Mouse (Mus musculus) brain, embryonic 14.5 days (tissue): ENCODE measurements around the gene Snd1. TPM values are rescaled to one million over a fixed set of nuclear protein-coding genes. Genes with fewer than 3 reads are reported as not detected.

Experiments used
- DNase-seq: peaks from one replicate; pipeline ENCODE4 v3.0.0-alpha.2; 2011; ENCODE audit warnings: low read depth
- CTCF ChIP-seq: fragments of 200-500 bp; IDR thresholded peaks from 2 replicates; pipeline ENCODE4 v1.5.1; 2012; ENCODE audit warnings: inconsistent platforms, mild to moderate bottlenecking, moderate library complexity, borderline replicate concordance; ENCODE audit not compliant: insufficient read depth, insufficient read length; ENCODE audit errors: extremely low read depth
- POLR2A ChIP-seq: fragments of 200-500 bp; IDR thresholded peaks from 2 replicates; pipeline ENCODE4 v1.6.1; 2012; ENCODE audit warnings: mild to moderate bottlenecking, inconsistent platforms, borderline replicate concordance; ENCODE audit not compliant: poor library complexity, insufficient read depth, insufficient read length, severe bottlenecking; ENCODE audit errors: extremely low read depth
- polyA plus RNA-seq: library from polyadenylated mRNA; depleted of rRNA; stranded (reverse); fragments of >200 nt; gene quantifications from 2 replicates; pipeline ENCODE4 v1.2.3, GENCODE M21; 2012

The Snd1 gene
- polyA plus RNA-seq, 1 experiment = 73.1 TPM

DNA sequence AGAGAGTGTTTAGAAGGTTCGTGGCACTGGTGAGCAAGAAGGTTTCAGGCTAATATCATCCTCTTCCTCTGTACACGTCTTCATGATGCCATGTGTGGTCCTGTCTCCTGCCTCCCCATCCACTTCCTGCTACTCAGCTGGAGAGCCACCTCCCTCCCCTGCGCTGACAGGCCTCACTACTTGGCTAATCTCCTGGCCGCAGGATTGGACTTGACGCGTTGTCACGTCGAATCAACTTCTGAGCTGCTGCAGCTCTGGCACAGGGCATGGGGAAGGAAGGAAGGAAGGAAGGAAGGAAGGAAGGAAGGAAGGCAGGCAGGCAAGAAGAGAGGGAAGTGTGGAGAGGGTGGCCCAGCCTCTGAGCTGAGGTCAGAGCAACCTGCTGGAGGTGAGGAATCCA lies 404.4 kb downstream of the Snd1 start:
- TF ChIP-seq POLR2A (no peak), CTCF (no peak)
- DNase-seq = no peak

DNA sequence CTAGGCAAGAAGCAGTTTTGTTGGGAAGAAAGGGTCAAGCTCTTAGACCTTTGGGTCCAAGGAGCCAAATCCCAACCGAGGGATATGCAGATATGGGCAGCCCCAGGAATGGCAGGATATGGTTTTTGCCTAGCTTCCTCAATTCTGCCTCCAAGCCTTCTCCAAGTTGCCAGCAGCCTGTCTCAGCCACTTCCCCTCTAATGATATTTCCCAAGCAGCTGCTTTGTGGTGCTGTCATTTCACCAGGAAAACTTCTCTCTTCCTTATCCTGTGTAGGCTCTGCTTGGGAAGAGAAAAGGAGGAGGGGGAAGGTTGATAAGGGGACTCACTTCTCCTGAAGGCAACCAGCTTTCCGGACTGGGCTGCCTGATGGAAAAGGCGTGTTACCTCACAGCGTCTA lies 406.0 kb downstream of the Snd1 start:
- no peak for DNase-seq
- TF ChIP-seq CTCF (no peak), POLR2A (no peak)

DNA sequence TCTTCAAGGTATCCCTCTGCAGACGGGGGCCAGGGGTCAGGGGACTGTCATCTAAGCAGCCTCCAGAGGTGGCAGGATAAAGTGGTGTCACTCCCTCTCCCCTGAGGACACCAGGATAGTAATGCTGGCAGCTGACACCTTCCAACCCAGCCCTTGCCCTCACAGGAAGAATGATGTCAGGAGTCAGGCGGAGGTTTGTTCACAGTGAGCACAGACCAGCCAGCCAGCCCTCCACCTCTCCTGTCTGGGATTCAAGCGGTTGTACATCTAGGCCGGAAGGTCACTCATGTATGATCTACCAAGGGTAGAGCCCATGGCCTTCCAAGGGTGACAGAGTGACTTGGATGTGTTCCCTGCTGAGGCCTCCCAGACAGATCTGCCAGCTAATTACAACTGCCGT lies 408.6 kb downstream of the Snd1 start:
- DNase-seq = no peak
- TF ChIP-seq POLR2A = no peak
- no peak for TF ChIP-seq CTCF

DNA sequence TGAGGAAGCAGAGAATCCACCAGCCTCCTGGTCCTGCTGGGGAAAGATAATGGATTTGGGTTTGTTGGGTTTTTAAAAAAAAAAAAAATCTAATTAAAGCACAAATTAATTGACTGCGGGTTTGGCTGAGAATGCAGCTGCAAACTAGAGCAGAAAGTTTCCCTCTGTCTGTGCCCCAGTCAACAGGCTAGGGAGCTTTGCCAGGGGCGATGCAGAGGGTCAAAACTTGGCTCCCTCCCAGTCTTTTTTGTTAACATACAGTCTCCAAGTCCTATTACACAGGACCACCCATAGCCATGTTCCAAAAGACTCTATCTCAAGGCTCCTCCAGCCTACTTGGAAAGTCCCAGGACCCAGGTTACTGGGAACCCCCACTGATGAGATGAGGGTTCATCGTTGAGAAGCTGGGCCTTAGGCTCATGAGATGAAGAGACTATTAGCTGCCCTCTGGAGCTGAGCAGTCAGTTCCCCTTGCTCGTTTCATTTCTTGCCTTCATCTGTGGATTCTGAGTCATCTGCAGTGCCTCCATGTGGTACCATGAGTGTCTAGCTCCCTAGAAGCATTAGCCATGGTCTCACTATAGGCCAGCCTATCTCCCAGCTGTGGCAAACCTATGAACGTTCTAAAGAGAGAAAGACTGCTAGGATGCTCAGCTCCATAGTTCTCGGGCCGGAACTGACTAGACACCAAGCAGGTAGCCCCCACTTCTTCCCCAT lies 411.9 kb downstream of the Snd1 start:
- DNase-seq = peak; percentile 50
- no peak for TF ChIP-seq POLR2A

DNA sequence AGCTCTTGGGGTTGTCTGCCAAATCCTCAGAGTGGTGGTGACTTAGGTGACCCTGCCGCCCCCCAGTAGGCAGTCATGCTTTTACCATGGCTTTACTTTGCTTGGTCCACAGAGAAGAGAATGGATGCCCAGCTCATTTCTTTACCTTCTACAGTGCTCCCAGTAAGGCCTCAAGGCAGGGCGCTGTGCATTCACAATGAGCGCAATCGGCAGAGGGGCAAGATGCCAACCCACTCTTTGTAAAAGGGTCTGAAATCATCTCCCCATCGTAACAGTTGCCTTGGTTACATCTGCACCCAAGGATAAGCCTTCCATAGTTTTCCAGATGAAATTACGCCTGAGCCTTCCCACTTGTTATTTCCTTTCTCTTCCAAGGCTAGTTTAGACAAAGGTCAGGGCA lies 415.5 kb downstream of the Snd1 start:
- TF ChIP-seq CTCF = no peak
- TF ChIP-seq POLR2A = no peak
- peak; percentile 88 for DNase-seq

DNA sequence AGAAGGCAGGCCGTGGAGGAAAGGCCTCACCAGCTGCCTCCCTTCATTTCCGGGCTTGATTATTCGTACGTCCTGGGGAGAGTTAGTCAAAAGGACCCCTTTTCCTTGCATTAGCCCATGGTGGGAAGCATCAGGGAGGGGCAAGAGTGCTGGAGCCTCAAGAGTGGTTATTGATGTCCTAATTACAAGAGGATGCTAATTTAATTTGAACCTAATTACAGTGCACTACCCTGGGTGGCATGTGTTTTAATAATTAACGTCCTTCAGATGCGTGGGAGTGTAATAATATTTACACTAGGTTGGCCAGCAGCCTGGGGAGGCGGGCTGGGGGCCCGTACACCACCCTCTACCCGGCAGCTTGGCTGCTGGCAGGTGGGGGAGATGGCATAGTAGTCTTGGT lies 416.5 kb downstream of the Snd1 start:
- no peak for TF ChIP-seq CTCF
- no peak for TF ChIP-seq POLR2A
- peak; percentile 78 for DNase-seq

DNA sequence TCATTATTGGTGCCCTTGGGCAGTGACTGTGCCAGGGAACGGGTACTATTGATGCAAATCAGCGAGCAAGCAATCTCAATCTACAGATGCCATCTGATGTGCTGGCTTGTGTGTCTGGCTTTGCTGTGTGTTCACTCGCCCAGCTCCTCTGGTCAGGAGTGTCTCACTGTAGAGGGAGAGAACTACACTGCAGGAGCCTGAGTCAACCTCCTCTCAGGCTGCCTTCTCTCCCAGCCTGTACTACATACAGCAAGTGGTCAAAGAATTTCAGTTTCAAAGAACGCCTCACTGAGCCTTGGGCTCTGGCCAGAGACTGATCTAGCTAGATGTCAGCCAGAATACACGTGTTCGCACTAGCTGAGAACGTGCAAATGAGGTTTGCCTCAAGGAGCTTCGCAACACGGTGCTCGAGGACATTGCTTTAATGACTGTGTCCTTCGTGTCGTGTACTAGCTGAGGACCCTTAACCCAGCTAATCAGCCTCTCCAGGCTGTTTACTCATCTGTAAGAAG lies 420.1 kb downstream of the Snd1 start:
- TF ChIP-seq POLR2A (no peak), CTCF (no peak)
- DNase-seq = peak; percentile 72

DNA sequence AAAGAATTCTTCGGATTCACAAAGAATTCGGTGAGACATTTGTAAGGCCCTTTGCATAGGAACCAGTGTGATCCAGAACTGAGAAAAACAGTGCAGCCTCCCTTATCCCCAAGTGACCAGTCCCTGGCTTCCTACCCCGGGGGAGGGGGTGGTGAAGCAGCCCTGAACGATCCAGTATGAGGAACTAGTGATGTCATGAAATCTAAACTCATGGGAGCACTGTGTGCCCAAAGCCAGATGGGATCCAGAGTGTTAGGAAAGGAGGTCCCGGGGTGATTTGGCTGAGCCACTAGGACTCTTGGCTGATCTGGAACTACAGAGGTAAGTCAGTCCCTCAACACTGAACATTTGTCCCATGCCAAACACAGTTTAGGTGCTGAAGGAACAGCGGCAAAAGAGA lies 420.8 kb downstream of the Snd1 start:
- no peak for TF ChIP-seq CTCF
- TF ChIP-seq POLR2A = no peak
- no peak for DNase-seq

DNA sequence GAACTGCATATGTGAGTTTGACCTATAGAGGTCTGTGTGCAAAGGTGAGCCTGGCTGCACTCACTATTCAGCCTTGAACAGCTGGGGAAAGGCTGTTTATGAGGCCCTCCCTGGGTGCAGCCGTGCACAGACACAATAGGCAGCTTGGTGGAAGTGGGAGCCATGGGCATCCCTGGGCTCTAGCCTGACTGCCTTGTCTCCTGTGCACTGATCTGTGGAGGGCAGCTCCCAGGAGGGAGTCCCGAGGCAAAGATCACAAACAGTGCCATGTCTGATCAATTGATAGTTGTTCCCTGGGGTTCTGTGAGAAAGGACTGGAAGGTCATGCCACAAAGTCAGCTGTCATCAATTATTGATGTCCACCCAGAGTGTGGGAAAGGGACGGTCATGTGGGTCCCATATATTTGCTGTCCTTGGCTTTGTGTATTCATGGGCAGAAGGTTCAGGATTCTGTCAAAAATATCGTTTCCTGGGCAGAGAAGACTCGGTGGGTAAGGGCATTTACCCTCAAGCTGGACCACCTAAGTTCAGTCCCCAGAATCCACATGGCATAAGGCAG lies 421.9 kb downstream of the Snd1 start:
- TF ChIP-seq POLR2A (no peak), CTCF (no peak)

DNA sequence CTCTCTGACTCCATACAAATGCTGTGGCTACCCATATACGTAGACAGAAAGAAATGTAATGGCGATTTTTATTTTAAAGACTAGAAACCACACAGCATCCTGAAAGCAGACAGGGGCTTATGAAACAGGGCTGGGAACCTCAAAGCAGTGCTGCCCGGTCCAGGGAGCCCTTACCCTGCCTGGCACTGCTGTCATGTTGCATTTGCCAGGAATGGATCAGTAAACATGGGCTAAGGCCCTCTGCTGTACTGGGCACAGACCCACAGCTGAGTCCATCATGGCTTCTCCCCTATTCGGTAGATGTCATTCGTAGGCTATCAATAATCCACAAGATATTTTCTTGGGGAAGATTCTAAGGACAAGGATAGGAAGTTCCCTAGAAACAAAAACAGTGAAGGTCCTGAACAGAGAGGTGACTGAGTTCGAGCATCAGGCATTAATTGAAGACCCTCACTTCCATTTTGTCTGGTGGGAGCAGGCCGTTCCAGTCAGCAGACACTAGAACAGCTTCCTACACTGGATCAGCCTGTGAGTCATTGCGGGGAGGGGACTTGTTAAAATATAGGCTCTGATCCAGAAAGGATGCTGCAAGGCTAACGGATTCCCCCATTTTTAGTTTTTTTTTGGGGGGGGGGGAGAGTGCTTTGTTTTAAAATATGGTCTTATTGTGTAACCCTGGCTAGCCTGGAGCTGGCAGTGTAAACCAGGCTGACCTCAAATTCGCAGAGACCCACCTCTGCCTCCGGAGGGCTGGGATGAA lies 422.6 kb downstream of the Snd1 start:
- TF ChIP-seq CTCF (no peak), POLR2A (no peak)
- DNase-seq = no peak

More for the DNA sequence above, 421.9 kb downstream of the Snd1 start:
- no peak for DNase-seq

DNA sequence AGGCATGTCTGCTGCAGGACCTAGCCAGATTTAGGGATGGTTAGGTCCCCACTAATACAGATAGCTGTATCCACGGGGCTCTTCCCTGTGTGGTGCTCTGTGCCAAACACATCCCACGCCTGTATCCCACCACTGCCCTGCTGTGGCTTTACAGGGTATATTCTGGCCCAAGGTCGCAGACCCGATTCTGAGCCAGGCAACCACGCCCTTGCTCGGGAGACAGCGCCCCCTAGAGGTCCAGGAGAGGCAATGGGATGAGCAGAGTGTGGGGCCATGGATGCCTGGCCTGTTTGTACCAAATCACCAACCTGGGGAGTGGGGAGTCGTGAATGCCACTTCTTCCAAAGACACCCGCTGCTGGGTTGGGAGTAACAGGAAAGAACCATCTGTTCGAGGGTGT lies 423.9 kb downstream of the Snd1 start:
- TF ChIP-seq CTCF (peak; percentile 68), POLR2A (no peak)
- DNase-seq = peak; percentile 56
